ENCODE assay signal across 22 mouse cellular contexts in the genomic region with DNA sequence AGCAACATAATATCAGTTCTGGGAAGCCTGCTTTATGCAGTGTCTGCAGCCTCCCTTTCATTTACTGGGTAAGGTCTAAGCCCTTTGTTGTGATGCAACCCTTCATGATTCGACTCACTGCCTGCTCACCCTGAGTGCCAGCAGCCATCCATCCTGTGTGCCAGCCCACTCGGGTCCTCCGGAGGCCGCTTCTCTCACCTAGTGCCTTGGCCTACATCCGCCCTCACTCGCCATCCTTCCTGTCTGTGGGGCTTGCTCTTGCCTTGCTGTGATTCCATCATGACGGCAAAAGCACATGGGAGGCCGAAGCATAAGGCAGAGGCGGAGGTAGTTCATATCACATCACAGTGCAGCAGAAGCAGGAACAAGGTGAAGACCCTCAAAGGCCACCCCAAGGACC. TPM values are rescaled to one million over a fixed set of nuclear protein-coding genes. Genes with fewer than 3 reads are reported as not detected.
DNase-seq lines count a peak whose midpoint lies in the region; ATAC-seq lines count a peak whose summit lies in the region.
"Had no signal": no experiment of that assay in that cellular context is flagged by ENCODE, and none has a peak within 500 bp of the region (broad histone marks: within the 10 kb centered on the region; RNA-seq: fewer than 3 reads in every experiment).

No protein-coding gene starts in this region.

- peaks cover 5% of the 10 kb centered on the region for H3K36me3 ChIP-seq in hindbrain, embryonic 10.5 days
- H3K36me3 ChIP-seq in hindbrain, embryonic 16.5 days (ENCODE audit: control insufficient read depth, insufficient read depth, low read length): no peaks in the 10 kb centered on the region
- peaks cover 3% of the 10 kb centered on the region; the same call in 1 of the 2 replicates for H3K36me3 ChIP-seq in liver, embryonic 13.5 days
- H3K36me3 ChIP-seq: hindbrain, embryonic 15.5 days; limb, embryonic 13.5 days; midbrain, embryonic 12.5 days had no signal

- no peak overlapping the region for H3K4me3 ChIP-seq in hindbrain, embryonic 10.5 days
- H3K4me3 ChIP-seq in hindbrain, embryonic 16.5 days (ENCODE audit: low read length): no peak overlapping the region
- H3K4me3 ChIP-seq in liver, embryonic 13.5 days (replicated peaks): peak overlapping the region; percentile 39
- H3K4me3 ChIP-seq: hindbrain, embryonic 15.5 days; limb, embryonic 13.5 days; midbrain, embryonic 12.5 days; myocyte had no signal

- H3K9ac ChIP-seq in hindbrain, embryonic 16.5 days (ENCODE audit: low read depth, low read length): no peak overlapping the region
- H3K9ac ChIP-seq in liver, embryonic 13.5 days: peak overlapping the region; percentile 77
- H3K9ac ChIP-seq: hindbrain, embryonic 15.5 days; limb, embryonic 13.5 days; midbrain, embryonic 12.5 days had no signal

- no peak for DNase-seq in hindbrain, embryonic 10.5 days (ENCODE audit: low spot score)
- DNase-seq in liver, embryonic 13.5 days: no peak
- DNase-seq in kidney, postnatal 4 days: no peak
- no peak for DNase-seq in left cerebral cortex, postnatal 14 days (ENCODE audit: low spot score in 2 of 2)
- no peak for DNase-seq in T-cell, adult 2 months (ENCODE audit: low spot score)
- DNase-seq: cerebellum, adult 2 months; embryo, embryonic 11 days; gastrocnemius, postnatal 10 days; kidney, adult 2 months; kidney, postnatal 36 days; layer of hippocampus, postnatal 36 days; lung, postnatal 14 days; right cerebral cortex, adult 18-20 months; thymus, postnatal 36 days had no signal

- no peaks in the 10 kb centered on the region for H3K27me3 ChIP-seq in hindbrain, embryonic 10.5 days (ENCODE audit: insufficient read depth, poor library complexity, severe bottlenecking)
- no peaks in the 10 kb centered on the region for H3K27me3 ChIP-seq in hindbrain, embryonic 16.5 days (replicated peaks; ENCODE audit: control insufficient read depth, insufficient read depth, low read length)
- no peaks in the 10 kb centered on the region for H3K27me3 ChIP-seq in liver, embryonic 13.5 days
- H3K27me3 ChIP-seq: CH12.LX; hindbrain, embryonic 15.5 days; midbrain, embryonic 12.5 days had no signal

- 92% methylated on average over 9 of the region's 9 CpGs for WGBS in hindbrain, embryonic 10.5 days
- WGBS in hindbrain, embryonic 16.5 days: 78% methylated on average over 9 of the region's 9 CpGs
- 67% methylated on average over 9 of the region's 9 CpGs for WGBS in liver, embryonic 13.5 days (ENCODE audit: insufficient replicate concordance)

- intact Hi-C loops in left cerebral cortex, postnatal 14 days (cut with DNase I): no loop called here

- H3K4me1 ChIP-seq in hindbrain, embryonic 10.5 days (replicated peaks): peaks cover 24% of the 10 kb centered on the region; the same call in 1 of the 2 replicates
- H3K4me1 ChIP-seq in hindbrain, embryonic 16.5 days (ENCODE audit: control insufficient read depth, insufficient read depth, low read depth, low read length): peaks cover 4% of the 10 kb centered on the region
- H3K4me1 ChIP-seq in liver, embryonic 13.5 days (replicated peaks): peaks cover 72% of the 10 kb centered on the region

- no peak for ATAC-seq in hindbrain, embryonic 16.5 days
- ATAC-seq in CD4-positive, CD25-positive, alpha-beta regulatory T cell, adult 4 months: peak; percentile 64
- ATAC-seq in erythroblast, adult 5-6 weeks (replicated peaks; ENCODE audit: low FRiP score, poor library complexity, severe bottlenecking): peak; percentile 17
- peak; percentile 9 for ATAC-seq in liver, embryonic 13.5 days (ENCODE audit: low read depth)

- no peak overlapping the region for H3K4me2 ChIP-seq in hindbrain, embryonic 16.5 days (ENCODE audit: low read length)
- H3K4me2 ChIP-seq in liver, embryonic 13.5 days: peak overlapping the region; percentile 73
- H3K4me2 ChIP-seq: hindbrain, embryonic 15.5 days; midbrain, embryonic 12.5 days had no signal

- peak overlapping the region; percentile 41 for H3K27ac ChIP-seq in hindbrain, embryonic 10.5 days
- H3K27ac ChIP-seq in hindbrain, embryonic 16.5 days (ENCODE audit: low read depth, low read length): no peak overlapping the region
- H3K27ac ChIP-seq in liver, embryonic 13.5 days: peak overlapping the region; percentile 98
- H3K27ac ChIP-seq: hindbrain, embryonic 15.5 days; midbrain, embryonic 12.5 days had no signal

- H3K9me3 ChIP-seq in hindbrain, embryonic 10.5 days: peaks cover 5% of the 10 kb centered on the region; the same call in 1 of the 2 replicates
- peaks cover 2% of the 10 kb centered on the region; the same call in 1 of the 2 replicates for H3K9me3 ChIP-seq in hindbrain, embryonic 16.5 days (ENCODE audit: control insufficient read depth, low read length)
- peaks cover 4% of the 10 kb centered on the region; the same call in 1 of the 2 replicates for H3K9me3 ChIP-seq in liver, embryonic 13.5 days (replicated peaks)
- H3K9me3 ChIP-seq: hindbrain, embryonic 15.5 days; midbrain, embryonic 12.5 days had no signal

RNA-seq across cellular contexts. Expression of a gene that starts 56.1 kb away (rescaled TPM):
- 6.2 and 10.8 TPM in 2 replicates for polyA plus RNA-seq in hindbrain, embryonic 10.5 days (2016; fragmentation: Nextera tagmentation; extraction: Ambion mirVana)
- polyA plus RNA-seq in hindbrain, embryonic 16.5 days (2015; fragmentation: Nextera tagmentation; extraction: Ambion mirVana): 13.1 and 13.6 TPM in 2 replicates
- under 1 TPM; 0.38 to 0.52 TPM for polyA plus RNA-seq in CD4-positive, CD25-positive, alpha-beta regulatory T cell, adult 4 months (2017; shearing (Covaris generic))
- 0.42 and 7.9 TPM in 2 replicates for total RNA-seq in erythroblast, adult 5-6 weeks (2015; ENCODE audit: low replicate concordance)
- 2.2 and 2.6 TPM in 2 replicates for total RNA-seq in erythroblast, adult 5-6 weeks (2017; ENCODE audit: low replicate concordance)
- 1.6 TPM in 2 replicates for polyA plus RNA-seq in liver, embryonic 13.5 days (2015; fragmentation: Nextera tagmentation; extraction: Ambion mirVana)
- total RNA-seq in left cerebral cortex, postnatal 14 days (2021): 10 to 100 TPM; 41.4 to 45.3 TPM
